Mouse (Mus musculus): ENCODE measurements around the gene Atp7b. TPM values are rescaled to one million over a fixed set of nuclear protein-coding genes. Genes with fewer than 3 reads are reported as not detected.

Gene Atp7b
- total and polyA plus RNA-seq, 3 experiments = 29.4 to 32.5 TPM; not detected in 1

- no peak for DNase-seq (ENCODE audit: low read depth, low spot score)
- H3K4me1 ChIP-seq (ENCODE audit: control insufficient read depth in 1 of 2, insufficient read depth in 2 of 2, low read length in 2 of 2) = no peaks in the 10 kb centered on the region
- no peak overlapping the region for H3K27ac ChIP-seq (ENCODE audit: control insufficient read depth, low read depth, low read length)
- no peak overlapping the region for H3K4me3 ChIP-seq (ENCODE audit: control insufficient read depth in 1 of 2, insufficient read depth in 1 of 2, low read depth in 2 of 2, low read length in 2 of 2)
- no peak overlapping the region for H3K9ac ChIP-seq (ENCODE audit: control insufficient read depth, low read depth, low read length, poor library complexity, severe bottlenecking)
- no peaks in the 10 kb centered on the region for H3K9me3 ChIP-seq (replicated peaks; ENCODE audit: insufficient read depth, low read length)
- H3K79me2 ChIP-seq (ENCODE audit: control insufficient read depth, insufficient read depth, low read length, poor library complexity) = no peaks in the 10 kb centered on the region
- TF ChIP-seq MYC (IDR thresholded peaks at IDR 0.05; ENCODE audit: low read depth, low read length) (no peak), USF2 (IDR thresholded peaks at IDR 0.05; ENCODE audit: borderline replicate concordance in 1 of 2, insufficient read depth in 1 of 2, low read depth in 1 of 2, low read length in 2 of 2) (no peak), ZNF384 (IDR thresholded peaks at IDR 0.05; ENCODE audit: low read depth, low read length) (no peak), ZKSCAN1 (IDR thresholded peaks at IDR 0.05; ENCODE audit: low read depth, low read length) (no peak), USF1 (IDR thresholded peaks at IDR 0.05; ENCODE audit: low read depth, low read length) (no peak), MAX (IDR thresholded peaks at IDR 0.05; ENCODE audit: low read length) (no peak), NRF1 (IDR thresholded peaks at IDR 0.05; ENCODE audit: insufficient read depth, low read depth, low read length, poor library complexity, severe bottlenecking) (no peak), MAFK (IDR thresholded peaks at IDR 0.05; ENCODE audit: borderline replicate concordance, low read depth, low read length) (no peak), ETS1 (IDR thresholded peaks at IDR 0.05; ENCODE audit: low read depth, low read length) (no peak), GABPA (IDR thresholded peaks at IDR 0.05; ENCODE audit: low read depth, low read length) (no peak), RAD21 (IDR thresholded peaks at IDR 0.05; ENCODE audit: low read depth, low read length) (no peak), RCOR1 (IDR thresholded peaks at IDR 0.05; ENCODE audit: low read depth, low read length) (no peak), POLR2A (IDR thresholded peaks at IDR 0.05; ENCODE audit: control insufficient read depth in 1 of 2, insufficient read depth in 1 of 2, low read depth in 1 of 2, low read length in 2 of 2, poor library complexity in 1 of 2) (no peak), MAZ (IDR thresholded peaks at IDR 0.05; ENCODE audit: low read depth, low read length) (no peak)
- no peaks in the 10 kb centered on the region for H3K27me3 ChIP-seq (ENCODE audit: control insufficient read depth in 1 of 2, insufficient read depth in 2 of 2, low read length in 2 of 2)
- H3K36me3 ChIP-seq (ENCODE audit: control insufficient read depth in 1 of 2, insufficient read depth in 2 of 2, low read length in 2 of 2) = peaks cover 0 to 21% of the 10 kb centered on the region in 2 experiments; a peak in 2 of 4 replicates
Observed at GRCm38 (mm10) chr8:22017731-22018130, 42.4 kb downstream of the Atp7b start.

GRCm38 (mm10) chr8:22013034-22013707, 46.9 kb downstream of the Atp7b start:
- Histone ChIP-seq H3K27ac (ENCODE audit: control insufficient read depth, low read depth, low read length) (no peak overlapping the region), H3K4me1 (ENCODE audit: control insufficient read depth in 1 of 2, insufficient read depth in 2 of 2, low read length in 2 of 2) (no peaks in the 10 kb centered on the region), H3K9ac (ENCODE audit: control insufficient read depth, low read depth, low read length, poor library complexity, severe bottlenecking) (no peak overlapping the region), H3K4me3 (ENCODE audit: control insufficient read depth in 1 of 2, insufficient read depth in 1 of 2, low read depth in 2 of 2, low read length in 2 of 2) (no peak overlapping the region), H3K27me3 (ENCODE audit: control insufficient read depth in 1 of 2, insufficient read depth in 2 of 2, low read length in 2 of 2) (no peaks in the 10 kb centered on the region), H3K36me3 (ENCODE audit: control insufficient read depth in 1 of 2, insufficient read depth in 2 of 2, low read length in 2 of 2) (peaks cover 0 to 24% of the 10 kb centered on the region in 2 experiments; a peak in 2 of 4 replicates), H3K9me3 (replicated peaks; ENCODE audit: insufficient read depth, low read length) (no peaks in the 10 kb centered on the region), H3K79me2 (ENCODE audit: control insufficient read depth, insufficient read depth, low read length, poor library complexity) (no peaks in the 10 kb centered on the region)
- no peak for DNase-seq (ENCODE audit: low read depth, low spot score)
- TF ChIP-seq MAZ (IDR thresholded peaks at IDR 0.05; ENCODE audit: low read depth, low read length) (no peak), RCOR1 (IDR thresholded peaks at IDR 0.05; ENCODE audit: low read depth, low read length) (no peak), UBTF (IDR thresholded peaks at IDR 0.05; ENCODE audit: borderline replicate concordance, insufficient read depth, low read depth, low read length) (no peak), ZMIZ1 (IDR thresholded peaks at IDR 0.05; ENCODE audit: low read depth, low read length) (no peak), JUND (IDR thresholded peaks at IDR 0.05; ENCODE audit: low read depth, low read length) (no peak), USF1 (IDR thresholded peaks at IDR 0.05; ENCODE audit: low read depth, low read length) (no peak), HCFC1 (IDR thresholded peaks at IDR 0.05; ENCODE audit: low read depth, low read length) (no peak), POLR2AphosphoS5 (IDR thresholded peaks at IDR 0.05; ENCODE audit: borderline replicate concordance, low read depth, low read length) (no peak)
